Mouse (Mus musculus): ENCODE measurements at regions not wholly inside any gene's neighbourhood (a gene's known extent, or its start where the extent isn't known, plus 50 kb on each side); places are given as distances from the start of the nearest gene placed in this dataset.

- DNase-seq (ENCODE audit: low read depth in 1 of 2, low spot score in 2 of 2): no peak
- TF ChIP-seq POLR2A (IDR thresholded peaks at IDR 0.05; ENCODE audit: low read depth, low read length): no peak
- no peak for TF ChIP-seq CTCF (IDR thresholded peaks at IDR 0.05; ENCODE audit: extremely low read depth, insufficient read depth, insufficient read length, insufficient replicate concordance)
- no peaks in the 10 kb centered on the region for H3K27me3 ChIP-seq (ENCODE audit: control insufficient read depth, insufficient read depth, low read length)
- H3K27ac ChIP-seq (ENCODE audit: insufficient read depth, low read length): no peak overlapping the region
- no peaks in the 10 kb centered on the region for H3K36me3 ChIP-seq (ENCODE audit: control insufficient read depth, insufficient read depth, low read length)
- no peaks in the 10 kb centered on the region for H3K4me1 ChIP-seq (ENCODE audit: control insufficient read depth, insufficient read depth, insufficient read length)
- 87% methylated on average over 7 of the region's 7 CpGs for WGBS
- H3K4me3 ChIP-seq (ENCODE audit: extremely low read depth, insufficient read depth, insufficient read length): no peak overlapping the region
Observed at GRCm38 (mm10) chr9:31706688-31707087, 206.6 kb downstream of the Barx2 start.

- H3K27me3 ChIP-seq (ENCODE audit: control insufficient read depth, insufficient read depth, low read length): no peaks in the 10 kb centered on the region
- no peaks in the 10 kb centered on the region for H3K36me3 ChIP-seq (ENCODE audit: control insufficient read depth, insufficient read depth, low read length)
- H3K4me1 ChIP-seq (ENCODE audit: control insufficient read depth, insufficient read depth, insufficient read length): no peaks in the 10 kb centered on the region
- H3K4me3 ChIP-seq (ENCODE audit: extremely low read depth, insufficient read depth, insufficient read length): no peak overlapping the region
- TF ChIP-seq CTCF (IDR thresholded peaks at IDR 0.05; ENCODE audit: extremely low read depth, insufficient read depth, insufficient read length, insufficient replicate concordance) (no peak), POLR2A (IDR thresholded peaks at IDR 0.05; ENCODE audit: low read depth, low read length) (no peak)
- no peak for DNase-seq (ENCODE audit: low read depth in 1 of 2, low spot score in 2 of 2)
- no peak overlapping the region for H3K27ac ChIP-seq (ENCODE audit: insufficient read depth, low read length)
- WGBS: 80% methylated on average over 7 of the region's 7 CpGs
Observed at GRCm38 (mm10) chr9:31690921-31691475, 222.3 kb downstream of the Barx2 start.

- no peak overlapping the region for H3K4me3 ChIP-seq (ENCODE audit: extremely low read depth, insufficient read depth, insufficient read length)
- H3K36me3 ChIP-seq (ENCODE audit: control insufficient read depth, insufficient read depth, low read length): no peaks in the 10 kb centered on the region
- TF ChIP-seq CTCF (IDR thresholded peaks at IDR 0.05; ENCODE audit: extremely low read depth, insufficient read depth, insufficient read length, insufficient replicate concordance) (no peak), POLR2A (IDR thresholded peaks at IDR 0.05; ENCODE audit: low read depth, low read length) (no peak)
- H3K27ac ChIP-seq (ENCODE audit: insufficient read depth, low read length): no peak overlapping the region
- H3K27me3 ChIP-seq (ENCODE audit: control insufficient read depth, insufficient read depth, low read length): no peaks in the 10 kb centered on the region
- no peak for DNase-seq (ENCODE audit: low read depth in 1 of 2, low spot score in 2 of 2)
- 10% methylated on average over 3 of the region's 3 CpGs for WGBS
- no peaks in the 10 kb centered on the region for H3K4me1 ChIP-seq (ENCODE audit: control insufficient read depth, insufficient read depth, insufficient read length)
Observed at GRCm38 (mm10) chr9:31688398-31688705, 224.1 kb upstream of the Tmem45b start.

DNA sequence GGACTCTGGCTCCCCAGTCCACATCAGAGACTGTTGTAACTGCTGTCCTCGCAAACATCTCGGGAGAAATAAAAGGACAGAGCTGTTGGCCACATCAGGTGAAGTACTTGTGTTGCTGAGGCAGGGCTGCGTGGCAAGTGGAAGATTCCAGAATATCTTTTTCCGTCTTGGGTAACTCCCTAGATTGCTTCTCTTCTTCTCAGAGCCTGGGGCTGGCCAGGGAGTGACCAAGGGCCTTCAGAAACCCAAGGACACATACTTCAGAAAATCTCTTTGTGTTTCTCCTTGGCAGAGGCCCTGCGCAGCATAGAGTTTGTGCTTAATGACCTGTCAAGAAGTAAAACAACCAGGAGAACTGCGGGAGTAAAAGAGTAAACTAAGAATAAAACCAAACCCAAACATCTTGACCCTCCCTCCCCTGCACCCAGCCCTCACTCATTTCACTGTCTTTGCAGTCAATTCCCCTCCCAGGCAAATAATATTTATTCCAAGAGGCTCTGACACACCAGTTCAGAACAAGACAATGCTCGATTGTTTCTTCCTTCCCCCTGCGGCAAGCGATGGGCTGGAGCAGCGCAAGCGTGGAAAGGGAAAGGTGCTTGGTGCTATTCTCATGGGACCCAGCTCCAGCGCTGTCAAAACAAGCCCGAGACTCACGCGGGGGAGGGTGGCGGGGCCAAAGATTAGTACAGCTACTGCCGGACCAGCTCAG lies 223.6 kb upstream of the Tmem45b start:
- TF ChIP-seq CTCF (IDR thresholded peaks at IDR 0.05; ENCODE audit: extremely low read depth, insufficient read depth, insufficient read length, insufficient replicate concordance) (no peak), POLR2A (IDR thresholded peaks at IDR 0.05; ENCODE audit: low read depth, low read length) (no peak)
- Histone ChIP-seq H3K4me1 (ENCODE audit: control insufficient read depth, insufficient read depth, insufficient read length) (no peaks in the 10 kb centered on the region), H3K36me3 (ENCODE audit: control insufficient read depth, insufficient read depth, low read length) (no peaks in the 10 kb centered on the region), H3K27ac (ENCODE audit: insufficient read depth, low read length) (no peak overlapping the region), H3K27me3 (ENCODE audit: control insufficient read depth, insufficient read depth, low read length) (no peaks in the 10 kb centered on the region), H3K4me3 (ENCODE audit: extremely low read depth, insufficient read depth, insufficient read length) (no peak overlapping the region)
- no peak for DNase-seq (ENCODE audit: low read depth in 1 of 2, low spot score in 2 of 2)
- 30% methylated on average over 17 of the region's 17 CpGs for WGBS

GRCm38 (mm10) chr9:31686466-31686865 lies 222.2 kb upstream of the Tmem45b start:
- Histone ChIP-seq H3K27me3 (ENCODE audit: control insufficient read depth, insufficient read depth, low read length) (no peaks in the 10 kb centered on the region), H3K36me3 (ENCODE audit: control insufficient read depth, insufficient read depth, low read length) (no peaks in the 10 kb centered on the region), H3K27ac (ENCODE audit: insufficient read depth, low read length) (no peak overlapping the region), H3K4me1 (ENCODE audit: control insufficient read depth, insufficient read depth, insufficient read length) (no peaks in the 10 kb centered on the region), H3K4me3 (ENCODE audit: extremely low read depth, insufficient read depth, insufficient read length) (no peak overlapping the region)
- WGBS: 77% methylated on average over 5 of the region's 5 CpGs
- DNase-seq (ENCODE audit: low read depth in 1 of 2, low spot score in 2 of 2): no peak
- TF ChIP-seq POLR2A (IDR thresholded peaks at IDR 0.05; ENCODE audit: low read depth, low read length) (no peak), CTCF (IDR thresholded peaks at IDR 0.05; ENCODE audit: extremely low read depth, insufficient read depth, insufficient read length, insufficient replicate concordance) (no peak)

DNA sequence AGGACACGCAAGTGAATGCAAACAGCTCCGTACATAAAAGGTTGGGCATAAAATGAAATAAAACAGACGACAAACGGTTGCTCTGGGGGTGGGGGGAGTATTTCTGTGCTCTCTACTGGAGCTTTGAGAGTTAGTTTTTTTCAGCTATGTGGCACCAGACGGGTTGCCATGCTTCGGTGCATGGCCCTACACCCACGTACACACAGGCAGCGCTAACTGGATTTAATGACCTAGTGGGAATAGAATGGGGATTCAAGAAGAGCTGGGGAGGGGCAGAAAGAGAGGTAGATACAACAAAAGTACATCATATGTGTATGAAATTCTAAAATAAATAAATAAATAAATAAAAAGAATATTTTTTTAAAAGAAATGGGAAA lies 220.5 kb upstream of the Tmem45b start:
- no peaks in the 10 kb centered on the region for H3K4me1 ChIP-seq (ENCODE audit: control insufficient read depth, insufficient read depth, insufficient read length)
- DNase-seq (ENCODE audit: low read depth in 1 of 2, low spot score in 2 of 2): no peak
- H3K36me3 ChIP-seq (ENCODE audit: control insufficient read depth, insufficient read depth, low read length): no peaks in the 10 kb centered on the region
- H3K27ac ChIP-seq (ENCODE audit: insufficient read depth, low read length): no peak overlapping the region
- H3K4me3 ChIP-seq (ENCODE audit: extremely low read depth, insufficient read depth, insufficient read length): no peak overlapping the region
- WGBS: 92% methylated on average over 8 of the region's 8 CpGs
- TF ChIP-seq POLR2A (IDR thresholded peaks at IDR 0.05; ENCODE audit: low read depth, low read length) (no peak), CTCF (IDR thresholded peaks at IDR 0.05; ENCODE audit: extremely low read depth, insufficient read depth, insufficient read length, insufficient replicate concordance) (no peak)
- H3K27me3 ChIP-seq (ENCODE audit: control insufficient read depth, insufficient read depth, low read length): no peaks in the 10 kb centered on the region

DNA sequence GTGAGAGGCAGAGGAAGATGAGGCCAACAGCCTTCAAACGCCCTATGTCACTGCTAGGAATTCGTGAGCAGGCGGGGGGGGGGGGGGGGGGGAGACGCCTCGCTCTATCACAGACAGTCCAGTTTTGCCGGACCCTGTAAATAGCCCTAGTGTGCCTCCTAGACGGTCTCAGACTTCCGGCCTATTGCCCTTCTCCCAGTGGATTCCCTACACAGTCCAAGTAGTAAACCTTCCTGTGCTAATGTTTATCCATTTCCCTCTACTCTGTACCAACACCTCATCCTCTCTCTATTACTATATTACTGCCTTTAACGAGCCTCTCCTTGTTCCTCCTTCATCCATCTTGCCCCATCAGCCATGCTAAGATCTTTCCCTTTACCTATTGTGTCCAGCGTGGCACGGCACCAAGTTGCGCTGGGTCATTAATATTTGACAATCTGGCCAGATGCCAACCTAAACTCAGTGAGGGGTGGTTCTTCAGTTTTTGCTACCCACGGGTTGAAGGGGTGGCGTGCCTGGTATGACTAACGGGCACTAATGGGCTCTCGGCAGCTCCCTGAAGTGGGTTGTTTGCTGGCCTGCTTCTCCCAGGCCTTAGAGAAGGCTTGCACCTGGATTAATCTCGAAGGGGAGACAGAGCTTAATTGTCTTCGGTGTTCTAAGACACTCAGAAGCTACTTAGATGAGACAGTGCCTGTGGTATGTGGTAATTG lies 220.0 kb upstream of the Tmem45b start:
- H3K4me3 ChIP-seq (ENCODE audit: extremely low read depth, insufficient read depth, insufficient read length): no peak overlapping the region
- H3K27me3 ChIP-seq (ENCODE audit: control insufficient read depth, insufficient read depth, low read length): no peaks in the 10 kb centered on the region
- no peak for TF ChIP-seq POLR2A (IDR thresholded peaks at IDR 0.05; ENCODE audit: low read depth, low read length)
- no peak for TF ChIP-seq CTCF (IDR thresholded peaks at IDR 0.05; ENCODE audit: extremely low read depth, insufficient read depth, insufficient read length, insufficient replicate concordance)
- no peak overlapping the region for H3K27ac ChIP-seq (ENCODE audit: insufficient read depth, low read length)
- no peak for DNase-seq (ENCODE audit: low read depth in 1 of 2, low spot score in 2 of 2)
- WGBS: 62% methylated on average over 17 of the region's 18 CpGs
- no peaks in the 10 kb centered on the region for H3K4me1 ChIP-seq (ENCODE audit: control insufficient read depth, insufficient read depth, insufficient read length)
- no peaks in the 10 kb centered on the region for H3K36me3 ChIP-seq (ENCODE audit: control insufficient read depth, insufficient read depth, low read length)

Data from spleen, adult 2 months (tissue).